Mouse (Mus musculus): ENCODE measurements around the gene Mrpl3. TPM values are rescaled to one million over a fixed set of nuclear protein-coding genes. Genes with fewer than 3 reads are reported as not detected.
"Not testable (repeated sequence)": the region's sequence is repeated elsewhere in the genome, so short reads cannot be mapped to it uniquely, and the experiment has no call there.

Mrpl3 gene
- total RNA-seq, 1 experiment from 2014 or later = 40.3 TPM

DNA sequence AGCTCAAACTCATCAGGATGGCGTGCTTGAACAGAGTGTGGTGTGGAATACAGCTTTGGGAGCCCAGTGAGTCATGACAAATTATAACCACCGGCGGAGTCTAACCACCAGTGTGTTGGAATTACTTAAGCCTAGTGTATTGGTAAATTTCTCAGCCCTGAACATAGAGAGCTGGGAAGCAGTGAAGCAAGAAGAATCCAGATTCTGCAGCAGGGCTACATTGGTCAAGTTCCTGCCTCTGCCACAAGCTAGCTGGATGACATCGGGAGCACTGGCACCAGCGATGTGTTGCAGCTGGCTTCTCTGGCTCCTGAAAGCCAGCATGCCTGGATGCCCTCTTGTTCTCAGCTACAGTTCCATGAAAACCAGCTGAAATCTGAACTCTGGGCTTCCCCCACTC is 50.9 kb downstream of the Mrpl3 start:
- no peak for ATAC-seq (replicated peaks; ENCODE audit: insufficient number of reproducible peaks, low FRiP score, low TSS enrichment, poor library complexity, severe bottlenecking)

DNA sequence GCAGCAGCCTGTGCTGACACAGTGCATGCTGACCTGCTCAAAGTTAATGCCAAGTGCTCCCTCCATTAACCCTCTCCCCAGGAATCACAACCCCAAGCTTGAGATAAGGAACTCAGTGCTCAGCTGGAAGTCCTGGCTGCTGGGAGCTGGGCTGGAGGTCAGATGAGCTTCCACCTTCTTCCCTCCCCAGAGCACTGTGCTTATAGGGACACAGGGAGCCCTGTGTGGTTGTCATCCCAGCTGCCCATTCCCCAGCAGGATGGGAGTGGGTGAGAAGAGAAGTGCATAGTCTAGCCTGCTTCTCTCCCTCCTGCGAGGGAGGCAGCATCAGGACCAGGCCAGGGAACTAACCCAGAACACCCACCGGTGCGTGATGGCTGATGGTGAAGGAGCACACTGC is 72.2 kb downstream of the Mrpl3 start:
- not testable (repeated sequence) for ATAC-seq (replicated peaks; ENCODE audit: insufficient number of reproducible peaks, low FRiP score, low TSS enrichment, poor library complexity, severe bottlenecking)

Other genes starting within 250 kb of the Mrpl3 start
- gene Nudt16, start 78.6 kb downstream of the Mrpl3 start, total RNA-seq (2017) = 15.0 to 20.6 TPM (median 16.9 TPM) in 3 replicates
- gene 1700080E11Rik, start 91.9 kb downstream of the Mrpl3 start, total RNA-seq (2017) = not detected in 3 replicates

Data from monocyte, adult 5-6 weeks (primary cell).